Comparison of ENCODE assay signal across 14 mouse cellular contexts in genomic region chr12:31185933-31186845, GRCm38 (mm10). TPM values are rescaled to one million over a fixed set of nuclear protein-coding genes. Genes with fewer than 3 reads are reported as not detected.
A peak's percentile ranks its signal among the peaks of the same experiment; 100 is the strongest.
DNase-seq lines count a peak whose midpoint lies in the region; ATAC-seq and TF ChIP-seq lines count a peak whose summit lies in the region.
"Had no signal": no experiment of that assay in that cellular context is flagged by ENCODE, and none has a peak within 500 bp of the region (broad histone marks: within the 10 kb centered on the region; RNA-seq: fewer than 3 reads in every experiment).

No protein-coding gene starts in this region.

- H3K79me2 ChIP-seq in C2C12 (ENCODE audit: control insufficient read depth, insufficient read depth): no peaks in the 10 kb centered on the region

- ATAC-seq in kidney, embryonic 16.5 days (ENCODE audit: low FRiP score, low TSS enrichment): no peak
- ATAC-seq in intestine, embryonic 15.5 days: no peak
- ATAC-seq: hindbrain, embryonic 16.5 days had no signal

- H3K4me1 ChIP-seq in kidney, embryonic 16.5 days (ENCODE audit: insufficient read depth, low read length): peaks cover 43% of the 10 kb centered on the region
- H3K4me1 ChIP-seq in intestine, embryonic 15.5 days (replicated peaks): peaks cover 24% of the 10 kb centered on the region

- no peak overlapping the region for H3K4me3 ChIP-seq in kidney, embryonic 16.5 days (ENCODE audit: low read length)
- H3K4me3 ChIP-seq in C2C12 (ENCODE audit: insufficient read depth, poor library complexity, severe bottlenecking): no peak overlapping the region
- H3K4me3 ChIP-seq in intestine, embryonic 15.5 days (replicated peaks): no peak overlapping the region
- H3K4me3 ChIP-seq: heart, embryonic 15.5 days had no signal

- H3K27me3 ChIP-seq in kidney, embryonic 16.5 days (ENCODE audit: insufficient read depth, low read length): no peaks in the 10 kb centered on the region
- H3K27me3 ChIP-seq in C2C12 (ENCODE audit: control insufficient read depth, insufficient read depth, insufficient read length): no peaks in the 10 kb centered on the region
- no peaks in the 10 kb centered on the region for H3K27me3 ChIP-seq in intestine, embryonic 15.5 days (replicated peaks)
- H3K27me3 ChIP-seq: heart, embryonic 15.5 days had no signal

- DNase-seq in kidney, adult 18-20 months: no peak
- DNase-seq in brain, adult 2 months (ENCODE audit: low read depth, low spot score): peak; percentile 33
- DNase-seq in testis, postnatal 10 days (ENCODE audit: low spot score): no peak
- no peak for DNase-seq in thymus, adult 18-20 months
- DNase-seq in ovary, adult 18-20 months (ENCODE audit: low spot score): no peak
- DNase-seq: cerebellum, adult 9-11 months had no signal

- H3K79me3 ChIP-seq in C2C12 (ENCODE audit: low read depth): no peaks in the 10 kb centered on the region

- no peak overlapping the region for H3ac ChIP-seq in C2C12 (ENCODE audit: control insufficient read depth, insufficient read length, low read depth)

- TF ChIP-seq CTCF in C2C12 (IDR thresholded peaks at IDR 0.05; ENCODE audit: control insufficient read depth, insufficient read depth, insufficient read length): no peak

- peak overlapping the region; percentile 70 for H3K27ac ChIP-seq in kidney, embryonic 16.5 days (ENCODE audit: low read length)
- peak overlapping the region; percentile 32; the same call in 1 of the 2 replicates for H3K27ac ChIP-seq in intestine, embryonic 15.5 days

- no peak overlapping the region for H3K9ac ChIP-seq in kidney, embryonic 16.5 days (replicated peaks; ENCODE audit: low read length)
- no peak overlapping the region for H3K9ac ChIP-seq in intestine, embryonic 15.5 days
- H3K9ac ChIP-seq: heart, embryonic 15.5 days had no signal

- WGBS in kidney, embryonic 16.5 days: 61% methylated on average over 8 of the region's 8 CpGs
- 59% methylated on average over 8 of the region's 8 CpGs for WGBS in intestine, embryonic 15.5 days

- H3K4me2 ChIP-seq in kidney, embryonic 16.5 days (replicated peaks; ENCODE audit: low read depth, low read length): no peak overlapping the region
- no peak overlapping the region for H3K4me2 ChIP-seq in intestine, embryonic 15.5 days (replicated peaks)
- H3K4me2 ChIP-seq: heart, embryonic 15.5 days had no signal

- H3K9me3 ChIP-seq in kidney, embryonic 16.5 days (ENCODE audit: low read length): no peaks in the 10 kb centered on the region
- H3K9me3 ChIP-seq in intestine, embryonic 15.5 days: no peaks in the 10 kb centered on the region
- H3K9me3 ChIP-seq: heart, embryonic 15.5 days had no signal

- H3K36me3 ChIP-seq in kidney, embryonic 16.5 days (ENCODE audit: insufficient read depth, low read length): no peaks in the 10 kb centered on the region
- no peaks in the 10 kb centered on the region for H3K36me3 ChIP-seq in C2C12 (ENCODE audit: control insufficient read depth, insufficient read depth)
- H3K36me3 ChIP-seq in intestine, embryonic 15.5 days: no peaks in the 10 kb centered on the region
- H3K36me3 ChIP-seq: heart, embryonic 15.5 days had no signal

TF ChIP-seq in C2C12, 6 proteins besides CTCF, POLR2A, EP300 and RAD21:
- no peak for TF ChIP-seq MYOD1 (IDR thresholded peaks at IDR 0.05; ENCODE audit: control insufficient read depth, insufficient read length, low read depth)
- TF ChIP-seq USF1 (IDR thresholded peaks at IDR 0.05; ENCODE audit: low read depth): peak; percentile 51
- TF ChIP-seq FOSL1 (IDR thresholded peaks at IDR 0.05; ENCODE audit: insufficient read depth, low read length, poor library complexity, severe bottlenecking): no peak
- TF ChIP-seq CEBPB (IDR thresholded peaks at IDR 0.05; ENCODE audit: low read depth): no peak

RNA-seq across cellular contexts. Expression of gene Gm6993, which starts 54.4 kb away (rescaled TPM):
- not detected in 2 replicates for polyA plus RNA-seq in kidney, embryonic 16.5 days (2015; fragmentation: Nextera tagmentation; extraction: Ambion mirVana)
- polyA plus RNA-seq in C2C12 (2012; fragmentation: generic; extraction: Trizol): not detected
- polyA plus RNA-seq in intestine, embryonic 15.5 days (2015; fragmentation: Nextera tagmentation; extraction: Ambion mirVana): not detected in 2 replicates
- polyA plus RNA-seq: heart, embryonic 15.5 days; hindbrain, embryonic 16.5 days; midbrain, postnatal 0 days; small intestine, adult 2 months; thymus, postnatal 0 days had no signal
